Mouse (Mus musculus) stomach, postnatal 0 days (tissue): ENCODE data around the gene Cop1. TPM values are rescaled to one million over a fixed set of nuclear protein-coding genes. Genes with fewer than 3 reads are reported as not detected.
A peak's percentile ranks its signal among the peaks of the same experiment; 100 is the strongest.

Source experiments
- ATAC-seq: fragments of 200-750 bp; cut with Nextera tagmentation; 2 replicates; pipeline ENCODE4 v1.8.0; 2017; ENCODE audit not compliant: low FRiP score, low TSS enrichment
- DNase-seq: peaks from one replicate; pipeline ENCODE4 v3.0.0-alpha.2; 2016; ENCODE audit warnings: low spot score
- H3K27ac ChIP-seq: fragments of 300-500 bp; sonication (generic); replicated peaks from 2 replicates; pipeline ENCODE4 v1.5.1; 2014; ENCODE audit warnings: mild to moderate bottlenecking, control low read depth
- H3K27me3 ChIP-seq: fragments of 300-500 bp; sonication (generic); 2 replicates; pipeline ENCODE4 v1.6.1; 2014; ENCODE audit warnings: low read length; ENCODE audit not compliant: control insufficient read depth, insufficient read depth
- H3K36me3 ChIP-seq: fragments of 300-500 bp; sonication (generic); 2 replicates; pipeline ENCODE4 v1.6.1; 2014; ENCODE audit warnings: low read length, mixed read lengths; ENCODE audit not compliant: control insufficient read depth, insufficient read depth
- H3K4me1 ChIP-seq: fragments of 300-500 bp; sonication (generic); replicated peaks from 2 replicates; pipeline ENCODE4 v1.6.1; 2014; ENCODE audit warnings: antibody characterized with exemption; ENCODE audit not compliant: control insufficient read depth, insufficient read depth
- H3K4me2 ChIP-seq: fragments of 300-500 bp; sonication (generic); replicated peaks from 2 replicates; pipeline ENCODE4 v1.6.1; 2014; ENCODE audit warnings: low read depth, mild to moderate bottlenecking, control low read depth, moderate library complexity
- H3K4me3 ChIP-seq: fragments of 300-500 bp; sonication (generic); 2 replicates; pipeline ENCODE4 v1.5.1; 2014; ENCODE audit warnings: low read depth, low read length, control low read depth
- H3K9ac ChIP-seq: fragments of 300-500 bp; sonication (generic); 2 replicates; pipeline ENCODE4 v1.6.1; 2014; ENCODE audit warnings: mild to moderate bottlenecking, low read length, control low read depth, mixed read lengths
- H3K9me3 ChIP-seq: fragments of 300-500 bp; sonication (generic); 2 replicates; pipeline ENCODE4 v1.6.1; 2016; ENCODE audit warnings: low read length; ENCODE audit not compliant: control insufficient read depth
- CTCF ChIP-seq: IDR thresholded peaks from 2 replicates; pipeline ENCODE4 v1.5.1; 2016; ENCODE audit warnings: antibody characterized with exemption, low read depth, mild to moderate bottlenecking, moderate library complexity
- EP300 ChIP-seq: optimal IDR thresholded peaks from 2 replicates; pipeline ENCODE3; 2016; ENCODE audit warnings: antibody characterized with exemption
- WGBS: fragments of 180-500 bp; shearing (Covaris S2); extraction: QIAGEN DNeasy Blood & Tissue Kit; methylation state at CpG from one replicate; pipeline ENCODE4 v1.1.7; 2014; 5-methylcytosine and 5-hydroxymethylcytosine counted together
- polyA plus RNA-seq: library from polyadenylated mRNA; unstranded; fragments of >200 nt; fragmentation: Nextera tagmentation; extraction: Ambion mirVana; gene quantifications from 2 replicates; pipeline ENCODE4 v1.2.1, GENCODE M21; 2015

The Cop1 gene
- polyA plus RNA-seq, 1 experiment from 2014 or later = 44.4 TPM

DNA sequence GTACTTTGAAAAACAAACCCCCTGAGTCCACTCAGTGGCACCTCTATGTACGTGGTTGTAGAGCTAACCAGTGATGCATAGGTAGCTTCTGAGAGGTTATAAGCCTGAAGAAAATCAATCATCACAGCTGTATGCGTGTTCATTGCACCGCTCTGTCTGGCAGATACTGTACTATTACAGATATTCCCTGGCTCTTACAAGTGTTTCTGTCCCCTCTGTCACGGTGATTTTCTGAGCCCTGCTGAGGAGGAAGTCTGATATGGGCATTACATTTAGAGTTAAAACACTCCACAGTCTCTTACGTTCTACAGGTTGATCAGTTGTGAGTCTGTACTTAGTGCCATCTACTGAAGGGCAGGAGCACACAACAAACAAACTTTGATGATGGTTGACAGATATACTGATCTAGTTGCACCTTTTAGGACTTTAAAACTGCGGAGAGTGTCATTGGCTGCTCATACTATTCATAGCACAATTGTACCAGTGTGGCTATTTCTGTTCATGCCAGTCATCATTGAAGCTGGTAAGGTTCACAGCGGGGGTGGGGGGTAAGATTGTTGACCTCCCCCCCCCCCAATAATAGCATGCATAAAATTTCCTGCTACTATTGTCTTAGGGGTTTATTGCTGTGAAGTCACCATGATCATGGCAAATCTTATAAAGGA lies 69.4 kb downstream of the Cop1 start:
- Histone ChIP-seq H3K27me3 (no peaks in the 10 kb centered on the region), H3K4me2 (no peak overlapping the region), H3K9me3 (no peaks in the 10 kb centered on the region), H3K27ac (no peak overlapping the region), H3K9ac (no peak overlapping the region), H3K4me1 (no peaks in the 10 kb centered on the region), H3K36me3 (no peaks in the 10 kb centered on the region; the same call in 1 of the 2 replicates), H3K4me3 (no peak overlapping the region)
- 94% methylated on average over 7 of the region's 7 CpGs for WGBS
- no peak for DNase-seq
- TF ChIP-seq EP300 (no peak), CTCF (no peak)
- ATAC-seq = no peak

- 70% methylated on average over 2 of the region's 2 CpGs for WGBS
- ATAC-seq (no peak), DNase-seq (no peak)
- Histone ChIP-seq H3K36me3 (no peaks in the 10 kb centered on the region; the same call in 1 of the 2 replicates), H3K9ac (no peak overlapping the region), H3K27ac (no peak overlapping the region), H3K27me3 (no peaks in the 10 kb centered on the region), H3K4me3 (no peak overlapping the region), H3K9me3 (no peaks in the 10 kb centered on the region), H3K4me1 (no peaks in the 10 kb centered on the region), H3K4me2 (no peak overlapping the region)
- TF ChIP-seq EP300 = no peak
- TF ChIP-seq CTCF = peak; percentile 32
Observed at GRCm38 (mm10) chr1:159313625-159314024, 81.5 kb downstream of the Cop1 start.

- 0 out of 2 replicates have a peak, but pooled peaks cover 4% of the 10 kb centered on the region for H3K36me3 ChIP-seq
- ATAC-seq (no peak), DNase-seq (no peak)
- H3K4me3 ChIP-seq = no peak overlapping the region
- 87% methylated on average over 1 of the region's 1 CpGs for whole genome bisulfite sequencing
- TF ChIP-seq CTCF = peak; percentile 51
- TF ChIP-seq EP300 = no peak
- no peaks in the 10 kb centered on the region for H3K9me3 ChIP-seq
- H3K4me1 ChIP-seq = no peaks in the 10 kb centered on the region
- no peak overlapping the region for H3K4me2 ChIP-seq
- H3K27ac ChIP-seq = no peak overlapping the region
- H3K27me3 ChIP-seq = no peaks in the 10 kb centered on the region
- H3K9ac ChIP-seq = no peak overlapping the region
Observed at GRCm38 (mm10) chr1:159322586-159322985, 90.5 kb downstream of the Cop1 start.

GRCm38 (mm10) chr1:159331008-159331407 lies 98.9 kb downstream of the Cop1 start:
- no peak overlapping the region for H3K4me3 ChIP-seq
- no peak for ATAC-seq
- no peaks in the 10 kb centered on the region for H3K27me3 ChIP-seq
- no peak for DNase-seq
- WGBS = 85% methylated on average over 4 of the region's 4 CpGs
- H3K27ac ChIP-seq = no peak overlapping the region
- H3K36me3 ChIP-seq = 0 out of 2 replicates have a peak, but pooled peaks cover 7% of the 10 kb centered on the region
- no peaks in the 10 kb centered on the region for H3K9me3 ChIP-seq
- TF ChIP-seq CTCF (no peak), EP300 (no peak)
- H3K9ac ChIP-seq = no peak overlapping the region
- no peaks in the 10 kb centered on the region for H3K4me1 ChIP-seq
- no peak overlapping the region for H3K4me2 ChIP-seq

GRCm38 (mm10) chr1:159334157-159334556 lies 102.0 kb downstream of the Cop1 start:
- no peaks in the 10 kb centered on the region for H3K9me3 ChIP-seq
- H3K4me2 ChIP-seq = no peak overlapping the region
- H3K4me3 ChIP-seq = no peak overlapping the region
- no peaks in the 10 kb centered on the region for H3K27me3 ChIP-seq
- WGBS = 94% methylated on average over 4 of the region's 4 CpGs
- H3K4me1 ChIP-seq = no peaks in the 10 kb centered on the region
- no peak overlapping the region for H3K27ac ChIP-seq
- 0 out of 2 replicates have a peak, but pooled peaks cover 2% of the 10 kb centered on the region for H3K36me3 ChIP-seq
- ATAC-seq = no peak
- H3K9ac ChIP-seq = no peak overlapping the region
- DNase-seq = no peak
- TF ChIP-seq CTCF = no peak
- no peak for TF ChIP-seq EP300

- TF ChIP-seq CTCF = no peak
- no peak for TF ChIP-seq EP300
- Histone ChIP-seq H3K9me3 (no peaks in the 10 kb centered on the region), H3K27ac (no peak overlapping the region), H3K27me3 (no peaks in the 10 kb centered on the region), H3K9ac (no peak overlapping the region), H3K4me1 (no peaks in the 10 kb centered on the region), H3K36me3 (no peaks in the 10 kb centered on the region; the same call in 1 of the 2 replicates), H3K4me3 (no peak overlapping the region), H3K4me2 (no peak overlapping the region)
- DNase-seq (no peak), ATAC-seq (no peak)
- 67% methylated on average over 2 of the region's 2 CpGs for WGBS
Observed at GRCm38 (mm10) chr1:159342355-159342754, 110.2 kb downstream of the Cop1 start.
